Mouse (Mus musculus) hindlimb bud, embryonic 11.5 days (tissue): ENCODE measurements around the gene Msmb.
"Not testable (repeated sequence)": the region's sequence is repeated elsewhere in the genome, so short reads cannot be mapped to it uniquely, and the experiment has no call there.

Source experiments
- DNase-seq: peaks from one replicate; pipeline ENCODE4 v3.0.0-alpha.2; 2012; ENCODE audit warnings: low read depth, low spot score; ENCODE audit errors: extremely low spot score

Msmb gene

GRCm38 (mm10) chr14:32141723-32142122, at the start of gene Msmb:
TSS of gene Msmb (plus strand) at chr14:32142023.
- DNase-seq, result no peak

- DNase-seq, result no peak
Observed at GRCm38 (mm10) chr14:32093018-32093417, 48.8 kb upstream of the Msmb start.

- no peak for DNase-seq
Observed at GRCm38 (mm10) chr14:32093500-32094117, 48.2 kb upstream of the Msmb start.

- DNase-seq, result no peak
Observed at GRCm38 (mm10) chr14:32095646-32096045, 46.2 kb upstream of the Msmb start.

- no peak for DNase-seq
Observed at GRCm38 (mm10) chr14:32096740-32097139, 45.1 kb upstream of the Msmb start.

GRCm38 (mm10) chr14:32097691-32098090, 44.1 kb upstream of the Msmb start:
- no peak for DNase-seq

GRCm38 (mm10) chr14:32098951-32099350, 42.9 kb upstream of the Msmb start:
- no peak for DNase-seq

GRCm38 (mm10) chr14:32103556-32103955, 38.3 kb upstream of the Msmb start:
- no peak for DNase-seq

GRCm38 (mm10) chr14:32105663-32106062, 36.2 kb upstream of the Msmb start:
- no peak for DNase-seq

GRCm38 (mm10) chr14:32106911-32107310, 34.9 kb upstream of the Msmb start:
- DNase-seq, result no peak

GRCm38 (mm10) chr14:32112124-32112523, 29.7 kb upstream of the Msmb start:
- DNase-seq, result not testable (repeated sequence)

GRCm38 (mm10) chr14:32120940-32121919, 20.6 kb upstream of the Msmb start:
- no peak for DNase-seq

- no peak for DNase-seq
Observed at GRCm38 (mm10) chr14:32121920-32122315, 19.9 kb upstream of the Msmb start.

GRCm38 (mm10) chr14:32124261-32124660, 17.6 kb upstream of the Msmb start:
- no peak for DNase-seq

- DNase-seq, result not testable (repeated sequence)
Observed at GRCm38 (mm10) chr14:32125256-32125655, 16.6 kb upstream of the Msmb start.

- DNase-seq, result no peak
Observed at GRCm38 (mm10) chr14:32128409-32128808, 13.4 kb upstream of the Msmb start.

- DNase-seq, result no peak
Observed at GRCm38 (mm10) chr14:32131836-32132235, 10.0 kb upstream of the Msmb start.

GRCm38 (mm10) chr14:32134293-32134692, 7.5 kb upstream of the Msmb start:
- DNase-seq, result no peak

GRCm38 (mm10) chr14:32136467-32136866, 5.4 kb upstream of the Msmb start:
- DNase-seq, result not testable (repeated sequence)

- no peak for DNase-seq
Observed at GRCm38 (mm10) chr14:32140359-32140965, 1.4 kb upstream of the Msmb start.

GRCm38 (mm10) chr14:32144734-32145133, 2.9 kb downstream of the Msmb start:
- DNase-seq, result no peak

- no peak for DNase-seq
Observed at GRCm38 (mm10) chr14:32145401-32145800, 3.6 kb downstream of the Msmb start.
